In genomic region chr14:20893815-20894214, GRCm38 (mm10) we compare ENCODE assay signal across 12 mouse cellular contexts. TPM values are rescaled to one million over a fixed set of nuclear protein-coding genes. Genes with fewer than 3 reads are reported as not detected.
A peak's percentile ranks its signal among the peaks of the same experiment; 100 is the strongest.
DNase-seq lines count a peak whose midpoint lies in the region; ATAC-seq and TF ChIP-seq lines count a peak whose summit lies in the region.
"Had no signal": no experiment of that assay in that cellular context is flagged by ENCODE, and none has a peak within 500 bp of the region (broad histone marks: within the 10 kb centered on the region; RNA-seq: fewer than 3 reads in every experiment).

No protein-coding gene starts in this region.

- no peaks in the 10 kb centered on the region for H3K9me3 ChIP-seq in heart, embryonic 11.5 days (replicated peaks; ENCODE audit: control insufficient read depth, low read length)
- no peaks in the 10 kb centered on the region for H3K9me3 ChIP-seq in intestine, embryonic 16.5 days (ENCODE audit: control insufficient read depth, low read length)
- H3K9me3 ChIP-seq: embryonic facial prominence, embryonic 15.5 days; hindbrain, embryonic 15.5 days; liver, embryonic 13.5 days had no signal

- H3K27me3 ChIP-seq in heart, embryonic 11.5 days (ENCODE audit: control insufficient read depth, insufficient read depth, low read length), result no peaks in the 10 kb centered on the region
- no peaks in the 10 kb centered on the region for H3K27me3 ChIP-seq in spleen, adult 2 months (ENCODE audit: control insufficient read depth, insufficient read depth, low read length)
- no peaks in the 10 kb centered on the region for H3K27me3 ChIP-seq in intestine, embryonic 16.5 days (replicated peaks; ENCODE audit: control insufficient read depth, insufficient read depth, low read length)
- H3K27me3 ChIP-seq: embryonic facial prominence, embryonic 15.5 days; hindbrain, embryonic 15.5 days; liver, embryonic 13.5 days had no signal

- TF ChIP-seq CTCF in spleen, adult 2 months (IDR thresholded peaks at IDR 0.05; ENCODE audit: extremely low read depth, insufficient read depth, insufficient read length, insufficient replicate concordance), result no peak

- no peak overlapping the region for H3K27ac ChIP-seq in heart, embryonic 11.5 days (ENCODE audit: low read depth, low read length)
- H3K27ac ChIP-seq in spleen, adult 2 months (ENCODE audit: insufficient read depth, low read length), result peak overlapping the region; percentile 57
- peak overlapping the region; percentile 69; the same call in 1 of the 2 replicates for H3K27ac ChIP-seq in intestine, embryonic 16.5 days (ENCODE audit: low read length)
- H3K27ac ChIP-seq: embryonic facial prominence, embryonic 15.5 days; hindbrain, embryonic 15.5 days; liver, embryonic 13.5 days had no signal

- TF ChIP-seq POLR2A in spleen, adult 2 months (IDR thresholded peaks at IDR 0.05; ENCODE audit: low read depth, low read length), result no peak

- ATAC-seq in heart, embryonic 11.5 days (replicated peaks; ENCODE audit: insufficient number of reproducible peaks, low FRiP score, low TSS enrichment), result no peak
- no peak for ATAC-seq in intestine, embryonic 16.5 days

- no peak overlapping the region for H3K9ac ChIP-seq in heart, embryonic 11.5 days (ENCODE audit: low read depth, low read length)
- H3K9ac ChIP-seq in intestine, embryonic 16.5 days (ENCODE audit: low read depth, low read length), result no peak overlapping the region
- H3K9ac ChIP-seq: embryonic facial prominence, embryonic 15.5 days; hindbrain, embryonic 15.5 days; liver, embryonic 13.5 days had no signal

- H3K4me2 ChIP-seq in heart, embryonic 11.5 days, result no peak overlapping the region
- H3K4me2 ChIP-seq in intestine, embryonic 16.5 days (ENCODE audit: low read depth, low read length), result no peak overlapping the region
- H3K4me2 ChIP-seq: embryonic facial prominence, embryonic 15.5 days; hindbrain, embryonic 15.5 days; liver, embryonic 13.5 days had no signal

- H3K4me1 ChIP-seq in heart, embryonic 11.5 days (ENCODE audit: control insufficient read depth, insufficient read depth, low read length), result peaks cover 5% of the 10 kb centered on the region
- no peaks in the 10 kb centered on the region for H3K4me1 ChIP-seq in spleen, adult 2 months (ENCODE audit: control insufficient read depth, insufficient read depth, insufficient read length)
- H3K4me1 ChIP-seq in intestine, embryonic 16.5 days (ENCODE audit: control insufficient read depth, insufficient read depth, low read length), result peaks cover 10% of the 10 kb centered on the region

- peak; percentile 34 to 40 for DNase-seq in heart, adult 18-20 months
- DNase-seq in spleen, adult 2 months (ENCODE audit: low read depth in 1 of 2, low spot score in 2 of 2), result no peak
- DNase-seq in spleen, postnatal 14 days (ENCODE audit: low spot score in 2 of 2), result no peak
- DNase-seq in right cerebral cortex, postnatal 4 days, result no peak
- DNase-seq in layer of hippocampus, postnatal 25 days (ENCODE audit: extremely low spot score in 1 of 2, low spot score in 1 of 2), result no peak
- DNase-seq in urinary bladder, postnatal 36 days (ENCODE audit: low spot score in 2 of 2), result no peak
- DNase-seq: cerebellum, adult 9-11 months; liver, embryonic 13.5 days had no signal

- 32% methylated on average over 4 of the region's 4 CpGs for WGBS in heart, embryonic 11.5 days (ENCODE audit: insufficient replicate concordance)
- WGBS in spleen, adult 2 months, result 75% methylated on average over 4 of the region's 4 CpGs
- 44% methylated on average over 4 of the region's 4 CpGs for WGBS in intestine, embryonic 16.5 days

- H3K36me3 ChIP-seq in heart, embryonic 11.5 days (ENCODE audit: control insufficient read depth, insufficient read depth, low read length), result no peaks in the 10 kb centered on the region
- no peaks in the 10 kb centered on the region for H3K36me3 ChIP-seq in spleen, adult 2 months (ENCODE audit: control insufficient read depth, insufficient read depth, low read length)
- H3K36me3 ChIP-seq in intestine, embryonic 16.5 days (ENCODE audit: control insufficient read depth, insufficient read depth, low read length), result no peaks in the 10 kb centered on the region
- H3K36me3 ChIP-seq: embryonic facial prominence, embryonic 15.5 days; hindbrain, embryonic 15.5 days; liver, embryonic 13.5 days had no signal

- H3K4me3 ChIP-seq in heart, embryonic 11.5 days (ENCODE audit: low read depth, low read length), result no peak overlapping the region
- H3K4me3 ChIP-seq in spleen, adult 2 months (ENCODE audit: extremely low read depth, insufficient read depth, insufficient read length), result no peak overlapping the region
- H3K4me3 ChIP-seq in intestine, embryonic 16.5 days (ENCODE audit: low read length), result no peak overlapping the region
- H3K4me3 ChIP-seq: embryonic facial prominence, embryonic 15.5 days; hindbrain, embryonic 15.5 days; liver, embryonic 13.5 days had no signal

RNA-seq across cellular contexts. Expression of gene Vcl, which starts 35.4 kb away (rescaled TPM):
- 100 to 1,000 TPM; 105 to 116 TPM for total RNA-seq in heart, adult 18-20 months (2021)
- 78.8 and 101 TPM in 2 replicates for polyA plus RNA-seq in heart, embryonic 11.5 days (2014; fragmentation: Nextera tagmentation; extraction: Ambion mirVana)
- 20.3 and 25.0 TPM in 2 replicates for polyA plus RNA-seq in spleen, adult 2 months (2012; rRNA removed)
- polyA plus RNA-seq in intestine, embryonic 16.5 days (2015; fragmentation: Nextera tagmentation; extraction: Ambion mirVana), result 51.5 and 56.0 TPM in 2 replicates
- total RNA-seq in layer of hippocampus, postnatal 25 days (2021), result 10 to 100 TPM; 30.9 to 31.1 TPM

RNA-seq across cellular contexts. Expression of gene Plau, which starts 57.4 kb away (rescaled TPM):
- 1 to 10 TPM; 3.8 to 4.0 TPM for total RNA-seq in heart, adult 18-20 months (2021)
- polyA plus RNA-seq in heart, embryonic 11.5 days (2014; fragmentation: Nextera tagmentation; extraction: Ambion mirVana), result 0.37 and 0.66 TPM in 2 replicates
- polyA plus RNA-seq in spleen, adult 2 months (2012; rRNA removed), result 1.0 and 1.2 TPM in 2 replicates
- 2.7 and 2.9 TPM in 2 replicates for polyA plus RNA-seq in intestine, embryonic 16.5 days (2015; fragmentation: Nextera tagmentation; extraction: Ambion mirVana)
- total RNA-seq in layer of hippocampus, postnatal 25 days (2021), result 1 to 10 TPM; 3.5 to 4.0 TPM

Comparison
In these comparisons a context has a peak if more than half of its experiments do, and no peak if none do; other contexts are left out.
1. DNase-seq: peak in heart, adult 18-20 months (2 of 2); none in spleen, adult 2 months (0 of 2), spleen, postnatal 14 days (0 of 2), right cerebral cortex, postnatal 4 days (single experiment), layer of hippocampus, postnatal 25 days (0 of 2) and urinary bladder, postnatal 36 days (0 of 2).